In genomic region chr8:90932934-90933333, GRCm38 (mm10) we compare ENCODE assay signal across 32 mouse cellular contexts.
DNase-seq lines count a peak whose midpoint lies in the region; ATAC-seq and TF ChIP-seq lines count a peak whose summit lies in the region.
"Had no signal": no experiment of that assay in that cellular context is flagged by ENCODE, and none has a peak within 500 bp of the region (broad histone marks: within the 10 kb centered on the region; RNA-seq: fewer than 3 reads in every experiment).

No protein-coding gene starts in this region.

- H3K9ac ChIP-seq in lung, postnatal 0 days (replicated peaks; ENCODE audit: low read depth) = no peak overlapping the region
- H3K9ac ChIP-seq: heart, embryonic 13.5 days; intestine, embryonic 15.5 days; lung, embryonic 15.5 days; neural tube, embryonic 15.5 days had no signal

- peaks cover 4% of the 10 kb centered on the region; the same call in 1 of the 2 replicates for H3K36me3 ChIP-seq in lung, postnatal 0 days (ENCODE audit: insufficient read depth, low read length)

- H3K4me2 ChIP-seq in lung, postnatal 0 days (replicated peaks; ENCODE audit: low read depth, low read length) = no peak overlapping the region
- H3K4me2 ChIP-seq: heart, embryonic 13.5 days; intestine, embryonic 15.5 days; lung, embryonic 15.5 days; midbrain, embryonic 11.5 days; neural tube, embryonic 15.5 days had no signal

- 39% methylated on average over 11 of the region's 11 CpGs for WGBS in lung, postnatal 0 days

- TF ChIP-seq EP300 in lung, postnatal 0 days (IDR thresholded peaks at IDR 0.05) = no peak

- 0 out of 2 replicates have a peak, but pooled peaks have one; percentile 23 for ATAC-seq in lung, postnatal 0 days
- peak; percentile 75 for ATAC-seq in granulocyte monocyte progenitor cell, adult 5-6 weeks (replicated peaks; ENCODE audit: poor library complexity, severe bottlenecking)
- peak; percentile 66 for ATAC-seq in megakaryocyte, adult 5-6 weeks (ENCODE audit: poor library complexity, severe bottlenecking)
- ATAC-seq: forebrain, embryonic 16.5 days; hindbrain, postnatal 0 days; intestine, embryonic 15.5 days; midbrain, embryonic 16.5 days had no signal

- H3K4me1 ChIP-seq in lung, postnatal 0 days (ENCODE audit: insufficient read depth, low read depth, low read length) = no peaks in the 10 kb centered on the region
- H3K4me1 ChIP-seq: heart, embryonic 13.5 days; intestine, embryonic 15.5 days; lung, embryonic 15.5 days; neural tube, embryonic 15.5 days had no signal

- H3K27me3 ChIP-seq in lung, postnatal 0 days (replicated peaks; ENCODE audit: insufficient read depth, low read length) = no peaks in the 10 kb centered on the region
- H3K27me3 ChIP-seq: heart, embryonic 13.5 days; intestine, embryonic 15.5 days; lung, embryonic 15.5 days; neural tube, embryonic 15.5 days had no signal

- no peak overlapping the region for H3K4me3 ChIP-seq in lung, postnatal 0 days (ENCODE audit: low read depth, low read length)
- H3K4me3 ChIP-seq: erythroblast, embryonic 14.5 days; gastrocnemius, adult 2 months; heart, adult 2 months; heart, embryonic 13.5 days; hindbrain, embryonic 10.5 days; intestine, embryonic 15.5 days; lung, embryonic 15.5 days; neural tube, embryonic 15.5 days had no signal

- H3K27ac ChIP-seq in lung, postnatal 0 days (ENCODE audit: low read length) = no peak overlapping the region
- H3K27ac ChIP-seq: gastrocnemius, adult 2 months; heart, adult 2 months; heart, embryonic 13.5 days; hindbrain, embryonic 10.5 days; hindbrain, postnatal 0 days; intestine, embryonic 15.5 days; lung, embryonic 15.5 days; neural tube, embryonic 15.5 days had no signal

- peak; percentile 27 for DNase-seq in lung, postnatal 0 days (ENCODE audit: low spot score)
- no peak for DNase-seq in lung, adult 18-20 months
- no peak for DNase-seq in kidney, postnatal 14 days
- no peak for DNase-seq in layer of hippocampus, postnatal 36 days
- no peak for DNase-seq in left cerebral cortex, adult 8-10 months (ENCODE audit: low spot score in 2 of 2)
- DNase-seq: adrenal gland, adult 8-10 months; B cell, adult 2 months; cerebellum, adult 11 months; cerebellum, adult 9-10 months; cerebellum, postnatal 36 days; gastrocnemius, adult 2 months; gastrocnemius, postnatal 36 days; heart, adult 2 months; heart, postnatal 10 days; kidney, adult 2 months; kidney, postnatal 4 days; lung, postnatal 4 days; retina, postnatal 1 day; right cerebral cortex, postnatal 14 days; thymus, postnatal 25 days had no signal

- no peak for TF ChIP-seq CTCF in lung, postnatal 0 days (IDR thresholded peaks at IDR 0.05)

- H3K9me3 ChIP-seq in lung, postnatal 0 days (ENCODE audit: low read length) = no peaks in the 10 kb centered on the region
- H3K9me3 ChIP-seq: heart, embryonic 13.5 days; hindbrain, embryonic 10.5 days; intestine, embryonic 15.5 days; lung, embryonic 15.5 days; neural tube, embryonic 15.5 days had no signal

Comparison
In these comparisons a context has a peak if more than half of its experiments do, and no peak if none do; other contexts are left out.
1. ATAC-seq: peak in every context shown above with its lines; median percentile 75 in granulocyte monocyte progenitor cell, adult 5-6 weeks; 66 in megakaryocyte, adult 5-6 weeks; 23 in lung, postnatal 0 days.